Mouse (Mus musculus) kidney, postnatal 0 days (tissue): ENCODE results near the gene Wrb. TPM values are rescaled to one million over a fixed set of nuclear protein-coding genes. Genes with fewer than 3 reads are reported as not detected.
A peak's percentile ranks its signal among the peaks of the same experiment; 100 is the strongest.
"Not testable (repeated sequence)": the region's sequence is repeated elsewhere in the genome, so short reads cannot be mapped to it uniquely, and the experiment has no call there.

Experiments
- ATAC-seq: fragments of 200-750 bp; cut with Nextera tagmentation; replicated peaks from 2 replicates; pipeline ENCODE4 v1.8.0; 2017; ENCODE audit warnings: low read depth, moderate number of reproducible peaks, moderate TSS enrichment, moderate library complexity; ENCODE audit not compliant: low FRiP score
- DNase-seq: peaks from one replicate; pipeline ENCODE4 v3.0.0-alpha.2; 2016; ENCODE audit warnings: low spot score
- H3K27ac ChIP-seq: fragments of 300-500 bp; sonication (generic); 2 replicates; pipeline ENCODE4 v1.5.1; 2014; ENCODE audit warnings: mild to moderate bottlenecking
- H3K27me3 ChIP-seq: fragments of 300-500 bp; sonication (generic); 2 replicates; pipeline ENCODE4 v1.6.1; 2014; ENCODE audit warnings: low read length, mixed read lengths; ENCODE audit not compliant: insufficient read depth
- H3K36me3 ChIP-seq: fragments of 300-500 bp; sonication (generic); 2 replicates; pipeline ENCODE4 v1.6.1; 2014; ENCODE audit warnings: low read length, mixed read lengths; ENCODE audit not compliant: insufficient read depth
- H3K4me1 ChIP-seq: fragments of 300-500 bp; sonication (generic); replicated peaks from 2 replicates; pipeline ENCODE4 v1.6.1; 2014; ENCODE audit warnings: antibody characterized with exemption, low read length, mixed read lengths; ENCODE audit not compliant: insufficient read depth
- H3K4me2 ChIP-seq: fragments of 300-500 bp; sonication (generic); 2 replicates; pipeline ENCODE4 v1.6.1; 2014; ENCODE audit warnings: mild to moderate bottlenecking, low read length, moderate library complexity, mixed read lengths
- H3K4me3 ChIP-seq: fragments of 300-500 bp; sonication (generic); replicated peaks from 2 replicates; pipeline ENCODE4 v1.5.1; 2014; ENCODE audit warnings: low read depth, low read length
- H3K9ac ChIP-seq: fragments of 300-500 bp; sonication (generic); 2 replicates; pipeline ENCODE4 v1.6.1; 2014; ENCODE audit warnings: low read depth, low read length
- H3K9me3 ChIP-seq: fragments of 300-500 bp; sonication (generic); replicated peaks from 2 replicates; pipeline ENCODE4 v1.6.1; 2016; ENCODE audit warnings: low read length, inconsistent platforms, mixed read lengths
- CTCF ChIP-seq: IDR thresholded peaks from 2 replicates; pipeline ENCODE4 v1.5.1; 2016; ENCODE audit warnings: antibody characterized with exemption, low read depth, mild to moderate bottlenecking, moderate library complexity
- WGBS: fragments of 180-500 bp; shearing (Covaris S2); extraction: QIAGEN DNeasy Blood & Tissue Kit; methylation state at CpG from one replicate; pipeline ENCODE4 v1.1.7; 2014; 5-methylcytosine and 5-hydroxymethylcytosine counted together
- polyA plus RNA-seq: library from polyadenylated mRNA; unstranded; fragments of >200 nt; fragmentation: Nextera tagmentation; extraction: Ambion mirVana; gene quantifications from 2 replicates; pipeline ENCODE4 v1.2.1, GENCODE M21; 2015

The Wrb gene
- polyA plus RNA-seq, 1 experiment from 2014 or later, result 47.8 TPM

DNA sequence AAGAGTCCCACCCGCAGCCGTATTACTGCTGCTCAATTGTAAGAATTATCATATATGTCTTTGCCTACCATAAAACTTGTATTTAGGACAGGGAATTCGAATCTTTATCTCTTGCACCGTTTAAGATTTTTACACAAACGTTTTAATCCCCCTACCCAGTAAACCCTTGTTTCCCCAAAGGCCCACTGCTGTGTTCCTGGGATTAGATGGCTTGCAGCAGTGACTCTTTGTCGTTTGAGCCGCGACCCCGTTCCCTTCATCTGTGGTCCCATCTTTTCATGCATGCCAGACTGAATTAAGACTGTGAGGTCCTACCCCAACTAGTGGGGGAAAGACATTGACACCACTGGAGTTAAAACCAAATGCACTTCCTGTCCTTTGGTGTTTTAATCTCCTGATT lies 16.7 kb upstream of the Wrb start:
- DNase-seq (no peak), ATAC-seq (no peak)
- Histone ChIP-seq H3K27ac (peak overlapping the region; percentile 97), H3K9ac (peak overlapping the region; percentile 93), H3K4me3 (peak overlapping the region; percentile 98), H3K9me3 (no peaks in the 10 kb centered on the region), H3K4me1 (peaks cover 6% of the 10 kb centered on the region), H3K36me3 (peaks cover 20% of the 10 kb centered on the region), H3K4me2 (peak overlapping the region; percentile 72), H3K27me3 (no peaks in the 10 kb centered on the region)
- TF ChIP-seq CTCF, result no peak
- WGBS, result 2% methylated on average over 9 of the region's 9 CpGs

DNA sequence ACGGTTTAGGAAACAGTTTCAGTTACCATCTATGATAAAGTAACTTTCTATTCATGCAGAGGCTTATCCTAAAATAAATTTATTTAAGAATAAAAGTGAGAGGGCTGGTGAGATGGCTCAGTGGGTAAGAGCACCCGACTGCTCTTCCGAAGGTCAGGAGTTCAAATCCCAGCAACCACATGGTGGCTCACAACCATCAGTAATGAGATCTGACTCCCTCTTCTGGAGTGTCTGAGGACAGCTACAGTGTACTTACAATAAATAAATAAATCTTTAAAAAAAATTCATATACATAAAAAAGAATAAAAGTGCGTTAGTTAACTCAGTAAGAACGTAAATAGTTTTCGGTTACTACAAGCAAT lies 478 bp upstream of the Wrb start:
- WGBS, result 24% methylated on average over 6 of the region's 6 CpGs
- not testable (repeated sequence) for DNase-seq, H3K4me3 ChIP-seq, H3K4me2 ChIP-seq, H3K9me3 ChIP-seq, H3K27ac ChIP-seq, H3K27me3 ChIP-seq, H3K36me3 ChIP-seq, H3K4me1 ChIP-seq, H3K9ac ChIP-seq
- ATAC-seq, result peak; percentile 31

DNA sequence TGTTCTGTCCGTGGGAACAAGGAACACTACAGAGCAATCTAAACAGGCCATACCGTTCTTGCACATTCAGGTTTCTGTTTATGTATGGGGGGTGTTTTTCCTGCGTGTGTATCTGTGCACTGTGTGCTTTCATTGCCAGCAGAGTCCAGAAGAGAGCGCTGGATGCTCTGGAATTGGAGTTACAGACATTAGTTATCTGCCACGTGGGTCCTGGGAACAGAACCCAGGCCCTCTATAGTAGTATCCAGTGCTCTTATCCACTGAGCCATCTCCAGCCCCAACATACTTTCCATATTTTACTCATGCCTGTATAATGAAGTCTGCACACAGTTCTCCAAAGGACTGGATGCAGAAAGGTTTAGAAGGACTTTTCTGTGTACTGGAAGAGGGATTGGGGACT lies 607 bp downstream of the Wrb start:
- 2% methylated on average over 5 of the region's 5 CpGs for WGBS
- Histone ChIP-seq H3K27me3 (no peaks in the 10 kb centered on the region), H3K9ac (peak overlapping the region; percentile 52), H3K4me3 (peak overlapping the region; percentile 69), H3K9me3 (no peaks in the 10 kb centered on the region), H3K4me2 (peak overlapping the region; percentile 73), H3K36me3 (no peaks in the 10 kb centered on the region), H3K27ac (no peak overlapping the region), H3K4me1 (no peaks in the 10 kb centered on the region; the same call in 1 of the 2 replicates)
- ATAC-seq, result peak; percentile 44
- DNase-seq, result no peak
- TF ChIP-seq CTCF, result no peak

DNA sequence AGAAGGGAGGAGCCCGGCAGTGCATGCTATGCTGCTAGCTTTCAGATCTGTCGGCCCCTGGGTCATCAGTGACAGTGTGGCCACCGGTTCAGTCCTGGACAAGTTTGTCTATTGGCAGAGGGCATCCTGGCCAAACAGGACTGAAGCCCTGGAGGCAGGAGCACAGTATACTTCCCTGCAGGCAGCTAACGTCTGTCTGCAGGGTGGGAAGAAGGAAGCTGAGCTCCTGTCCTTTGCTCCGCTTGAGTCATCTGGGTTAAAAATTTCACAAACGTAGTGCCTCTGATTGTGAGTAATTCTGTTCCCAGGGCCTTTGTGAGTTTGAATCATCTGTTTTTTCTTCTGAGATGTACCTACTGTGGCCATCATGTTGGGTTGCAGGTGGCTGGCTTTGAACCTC lies 3.6 kb downstream of the Wrb start:
- H3K9ac ChIP-seq, result no peak overlapping the region
- H3K27me3 ChIP-seq, result no peaks in the 10 kb centered on the region
- ATAC-seq (no peak), DNase-seq (no peak)
- TF ChIP-seq CTCF, result no peak
- H3K27ac ChIP-seq, result 0 out of 2 replicates have a peak overlapping the region, but pooled peaks have one; percentile 13
- no peak overlapping the region for H3K4me2 ChIP-seq
- H3K36me3 ChIP-seq, result 0 out of 2 replicates have a peak, but pooled peaks cover 3% of the 10 kb centered on the region
- H3K9me3 ChIP-seq, result no peaks in the 10 kb centered on the region
- peaks cover 2% of the 10 kb centered on the region; the same call in 1 of the 2 replicates for H3K4me1 ChIP-seq
- WGBS, result 61% methylated on average over 6 of the region's 6 CpGs
- H3K4me3 ChIP-seq, result no peak overlapping the region

DNA sequence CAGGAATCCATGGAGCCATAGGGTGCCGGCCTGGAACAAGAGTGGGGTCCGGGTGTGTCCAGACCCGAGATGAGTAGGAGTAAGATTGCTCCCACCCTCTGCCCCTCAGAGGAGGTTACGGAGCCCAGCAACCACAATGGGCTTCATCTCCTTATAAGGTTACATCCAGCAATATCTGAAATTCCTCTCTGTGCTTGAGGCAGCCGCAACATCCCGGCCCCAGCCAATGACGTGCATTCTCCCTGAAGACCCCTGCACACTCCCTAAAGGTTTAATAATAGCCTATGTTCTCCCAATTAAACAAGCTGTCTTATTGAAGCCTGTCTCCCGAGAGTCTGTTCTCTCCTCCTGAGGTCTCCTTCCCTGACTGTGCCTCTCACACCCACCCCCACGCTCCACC lies 4.1 kb downstream of the Wrb start:
- 0 out of 2 replicates have a peak, but pooled peaks cover 3% of the 10 kb centered on the region for H3K36me3 ChIP-seq
- H3K4me1 ChIP-seq, result peaks cover 2% of the 10 kb centered on the region; the same call in 1 of the 2 replicates
- DNase-seq, result peak; percentile 57
- no peak overlapping the region for H3K4me3 ChIP-seq
- 48% methylated on average over 9 of the region's 9 CpGs for WGBS
- H3K9ac ChIP-seq, result no peak overlapping the region
- no peak for ATAC-seq
- H3K9me3 ChIP-seq, result no peaks in the 10 kb centered on the region
- H3K27me3 ChIP-seq, result no peaks in the 10 kb centered on the region
- TF ChIP-seq CTCF, result no peak
- no peak overlapping the region for H3K4me2 ChIP-seq
- 0 out of 2 replicates have a peak overlapping the region, but pooled peaks have one; percentile 13 for H3K27ac ChIP-seq

DNA sequence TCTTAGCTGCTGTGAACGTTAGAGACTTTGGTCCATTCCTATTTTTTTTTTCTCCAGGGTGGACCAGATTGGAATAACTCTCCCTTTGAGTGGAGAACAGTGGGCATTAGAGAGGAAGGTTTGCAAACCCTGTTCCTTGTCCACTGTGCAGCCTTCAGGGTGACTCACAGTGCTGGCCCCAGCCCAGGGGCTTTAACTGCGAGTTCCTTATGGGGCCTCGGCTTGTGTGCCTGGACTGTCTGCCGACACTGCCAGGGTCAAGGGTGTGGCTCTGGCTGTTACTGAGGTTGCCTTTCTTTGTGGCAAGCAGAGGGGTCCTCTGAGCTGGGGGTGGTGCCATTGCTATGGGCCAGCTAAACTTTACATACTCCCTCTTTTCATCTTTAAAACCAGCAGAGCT lies 5.8 kb downstream of the Wrb start:
- ATAC-seq (no peak), DNase-seq (no peak)
- H3K4me1 ChIP-seq, result peaks cover 2% of the 10 kb centered on the region; the same call in 1 of the 2 replicates
- TF ChIP-seq CTCF, result no peak
- no peak overlapping the region for H3K4me3 ChIP-seq
- WGBS, result 63% methylated on average over 4 of the region's 4 CpGs
- H3K27ac ChIP-seq, result 0 out of 2 replicates have a peak overlapping the region, but pooled peaks have one; percentile 8
- peaks cover 3% of the 10 kb centered on the region; the same call in 1 of the 2 replicates for H3K36me3 ChIP-seq
- H3K9ac ChIP-seq, result no peak overlapping the region
- H3K27me3 ChIP-seq, result no peaks in the 10 kb centered on the region
- H3K9me3 ChIP-seq, result no peaks in the 10 kb centered on the region
- no peak overlapping the region for H3K4me2 ChIP-seq

DNA sequence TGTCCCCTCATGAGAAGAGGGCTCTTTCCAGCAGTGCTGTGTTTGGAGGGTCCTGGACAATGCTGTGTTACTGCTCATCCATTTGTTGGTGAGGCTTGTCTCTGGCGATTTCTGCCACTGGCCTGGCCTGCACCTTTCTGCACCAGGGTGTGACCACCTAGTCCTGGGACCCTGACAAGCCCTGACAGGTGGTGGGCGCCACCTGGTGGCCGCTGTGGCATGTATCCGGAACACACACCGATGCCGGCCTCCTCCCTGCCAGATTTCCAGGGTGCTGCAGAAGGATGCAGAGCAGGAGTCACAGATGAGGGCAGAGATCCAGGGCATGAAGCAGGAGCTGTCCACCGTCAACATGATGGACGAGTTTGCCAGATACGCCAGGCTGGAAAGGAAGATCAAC lies 6.3 kb downstream of the Wrb start:
- 20% methylated on average over 9 of the region's 9 CpGs for WGBS
- H3K27ac ChIP-seq, result no peak overlapping the region

More for the DNA sequence above, 6.3 kb downstream of the Wrb start:
- DNase-seq (peak; percentile 78), ATAC-seq (peak; percentile 71)
- Histone ChIP-seq H3K27me3 (no peaks in the 10 kb centered on the region), H3K9me3 (no peaks in the 10 kb centered on the region), H3K4me1 (peaks cover 2% of the 10 kb centered on the region; the same call in 1 of the 2 replicates), H3K9ac (no peak overlapping the region), H3K4me3 (no peak overlapping the region), H3K36me3 (peaks cover 3% of the 10 kb centered on the region; the same call in 1 of the 2 replicates), H3K4me2 (no peak overlapping the region)
- TF ChIP-seq CTCF, result peak; percentile 97
